Mouse (Mus musculus) left cerebral cortex, postnatal 25 days (tissue): Measurements from ENCODE around the gene Lin54. TPM values are rescaled to one million over a fixed set of nuclear protein-coding genes. Genes with fewer than 3 reads are reported as not detected.
"Not testable (repeated sequence)": the region's sequence is repeated elsewhere in the genome, so short reads cannot be mapped to it uniquely, and the experiment has no call there.

Experiments used
- DNase-seq, 2 experiments: peaks; one replicate each; pipeline ENCODE4 v3.0.0; 2022; ENCODE audit warnings: low spot score in 2 of 2, mixed read lengths in 1 of 2
- intact Hi-C: fragments of 180-260 bp; cut with DNase I; formaldehyde crosslinking; loops from one replicate; pipeline ENCODE4 v1.15.1; 2025
- microRNA-seq, 2 experiments: library from miRNA; unstranded; fragments of <30 nt; microRNA quantifications; one replicate each; pipeline ENCODE4 v1.2.0; 2022
- total RNA-seq, 2 experiments: library from RNA; stranded (reverse); gene quantifications; 2 replicates each; pipeline ENCODE4 v1.2.3; 2021

Gene Lin54
- total RNA-seq, 2 experiments from 2014 or later = 16.2 to 23.6 TPM

DNA sequence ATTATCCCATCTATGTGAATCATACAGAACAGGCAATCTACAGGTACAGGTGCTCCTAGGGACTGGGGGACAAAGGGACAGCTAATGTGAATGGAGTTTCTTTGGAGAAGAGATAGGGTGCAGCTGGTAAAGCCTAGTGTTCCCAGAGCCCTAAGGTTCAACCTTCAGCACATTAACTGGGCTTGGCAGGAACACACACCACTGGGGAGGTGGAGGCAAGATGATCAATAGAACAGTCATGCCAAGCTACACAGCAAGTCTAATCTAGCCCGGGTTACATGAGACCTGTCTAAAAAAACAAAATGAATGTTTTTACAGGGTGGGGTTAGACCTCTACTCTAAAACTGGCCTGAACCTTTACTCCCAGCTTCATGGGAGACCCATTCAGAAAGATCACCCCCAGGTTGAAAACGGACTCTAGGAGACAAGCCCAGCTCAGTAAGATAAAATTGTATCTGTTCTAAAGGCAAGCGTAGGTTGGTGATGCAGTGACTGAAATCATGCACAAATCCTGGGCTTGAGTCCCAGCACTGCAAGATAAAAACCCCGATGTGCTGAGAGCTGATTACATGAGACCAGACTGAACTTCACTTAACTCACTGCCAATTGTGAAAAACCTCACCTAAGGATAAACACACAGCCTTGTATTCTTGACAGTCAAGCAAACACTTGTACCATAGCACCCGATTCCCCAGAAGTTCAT, 72.3 kb downstream of the Lin54 start:
- peak in 1 of 2 experiments; percentile 66 for DNase-seq
- intact Hi-C loops = loop anchor here (2.0 kb wide), 1 partner anchor 73 kb away; the partner anchor contains the start of gene Lin54

DNA sequence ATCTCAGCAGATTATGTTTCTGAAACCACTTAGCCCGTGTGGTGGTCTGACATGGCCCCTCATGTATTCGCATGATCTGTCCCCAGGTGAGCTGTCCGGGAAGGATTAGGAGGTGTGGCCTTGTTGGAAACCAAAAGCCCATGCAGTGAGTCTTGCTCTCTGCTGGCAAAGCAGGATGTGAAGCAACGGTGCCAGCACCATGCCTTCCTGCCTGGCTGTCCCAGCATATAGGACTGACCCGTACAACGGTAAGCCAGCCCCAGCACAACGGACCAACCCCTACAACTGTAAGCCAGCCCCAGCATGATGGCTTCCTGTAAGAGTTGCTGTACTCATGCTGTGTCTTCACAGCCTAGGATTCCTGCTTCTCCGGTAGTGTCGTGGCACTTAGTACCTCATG, 73.2 kb downstream of the Lin54 start:
- DNase-seq = no peak
- intact Hi-C loops = no loop called here

DNA sequence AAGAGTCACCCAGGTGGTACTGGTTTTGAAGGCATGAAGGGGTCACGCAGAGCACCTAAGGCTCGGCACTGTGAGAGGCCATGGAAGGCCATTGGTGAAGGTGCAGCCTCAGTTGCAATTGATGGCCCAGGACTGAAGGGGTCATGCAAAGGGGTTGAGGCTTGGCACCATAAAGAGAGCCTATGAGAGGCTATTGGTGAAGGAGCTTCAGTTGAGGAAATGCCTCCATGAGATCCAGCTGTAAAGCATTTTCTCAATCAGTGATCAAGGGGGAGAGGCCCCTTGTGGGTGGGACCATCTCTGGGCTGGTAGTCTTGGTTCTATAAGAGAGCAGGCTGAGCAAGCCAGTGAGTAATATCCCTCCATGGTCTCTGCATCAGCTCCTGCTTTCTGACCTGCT, 74.6 kb downstream of the Lin54 start:
- DNase-seq, intact Hi-C loops: not testable (repeated sequence)

DNA sequence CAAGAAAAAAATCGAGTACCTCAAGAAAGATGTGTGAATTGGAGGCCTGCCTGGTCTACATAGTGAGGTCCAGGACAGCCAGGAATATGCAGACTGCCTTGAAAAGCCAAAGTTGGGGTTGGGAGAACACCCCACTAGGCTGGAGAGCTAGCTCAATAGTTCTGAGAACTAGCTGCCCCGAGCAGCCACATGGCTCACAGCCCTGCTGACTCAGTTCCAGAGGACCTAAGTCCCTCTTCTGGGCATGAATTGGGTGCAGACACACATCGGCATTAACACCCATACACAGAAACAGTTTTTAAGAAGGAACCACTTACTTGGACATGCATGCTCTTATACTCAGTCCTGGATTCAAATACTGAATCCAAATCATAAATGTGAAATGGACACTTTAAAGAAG, 76.2 kb downstream of the Lin54 start:
- intact Hi-C loops = no loop called here
- DNase-seq = no peak

DNA sequence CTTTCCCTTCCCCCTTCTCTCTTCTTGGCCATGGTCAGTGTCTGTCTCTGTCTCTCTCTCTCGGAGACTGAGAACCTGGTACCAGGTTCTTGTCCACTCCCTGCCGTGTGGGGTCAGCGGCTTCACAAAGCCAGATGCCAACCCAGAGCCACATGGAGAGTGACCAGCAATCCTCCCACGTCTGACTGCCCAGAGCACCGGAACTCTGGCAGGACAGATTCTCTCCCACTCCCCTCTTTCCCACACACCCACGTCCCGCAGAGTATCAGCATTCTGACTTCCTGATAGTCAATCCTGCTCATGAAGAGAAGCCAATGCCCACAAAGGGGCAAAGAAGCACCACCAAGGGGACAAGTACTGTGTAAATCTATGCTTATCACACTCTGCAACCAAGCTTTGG, 76.8 kb downstream of the Lin54 start:
- no peak for DNase-seq
- intact Hi-C loops = no loop called here

DNA sequence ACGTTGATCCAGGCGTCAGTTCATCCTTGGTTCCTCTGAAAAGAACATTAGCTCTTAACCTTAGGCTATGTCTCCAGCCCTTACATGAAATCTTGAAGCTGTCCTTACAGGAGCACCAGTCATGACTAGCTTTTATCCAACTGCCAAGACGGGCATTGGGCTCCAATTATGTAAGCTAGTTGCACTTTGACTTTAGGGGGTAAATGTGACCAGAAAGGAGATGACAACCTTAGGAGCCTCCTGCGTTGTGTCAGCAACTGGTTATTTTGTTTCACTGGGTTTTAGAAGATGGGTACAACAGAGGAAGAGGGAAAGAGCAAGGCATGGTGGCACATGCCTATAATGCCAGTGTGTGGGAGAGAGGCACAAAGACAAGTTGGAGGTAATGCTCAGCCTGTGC, 81.6 kb downstream of the Lin54 start:
- DNase-seq = no peak
- intact Hi-C loops = loop anchor here (5.0 to 10.0 kb wide), 3 partner anchors 98 to 444 kb away; partner anchors contain the start of genes 4930524J08Rik, Cops4, Helq and Hnrnpd

DNA sequence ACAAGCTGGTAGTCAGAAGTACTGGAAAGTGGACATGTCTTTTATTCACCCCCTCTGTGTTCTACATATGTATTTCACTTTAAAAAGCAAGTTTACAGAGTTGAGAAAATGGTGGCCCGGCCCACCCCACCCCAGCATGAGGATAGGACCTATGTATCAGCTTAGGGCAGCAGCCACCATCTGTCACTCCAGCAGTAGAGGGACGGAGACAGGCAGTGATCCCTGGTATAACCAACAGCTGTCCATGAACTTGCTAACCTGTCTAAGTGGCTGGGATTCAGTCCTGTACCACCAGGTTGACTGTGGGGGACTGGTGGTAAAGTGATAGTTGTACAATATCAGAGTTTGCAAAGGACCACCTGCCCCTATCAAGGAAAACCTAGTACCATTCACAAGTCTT, 82.4 kb downstream of the Lin54 start:
- no peak for DNase-seq
- intact Hi-C loops = loop anchor here (5.0 to 10.0 kb wide), 3 partner anchors 99 to 443 kb away; partner anchors contain the start of genes 4930524J08Rik, Cops4, Helq and Hnrnpd

DNA sequence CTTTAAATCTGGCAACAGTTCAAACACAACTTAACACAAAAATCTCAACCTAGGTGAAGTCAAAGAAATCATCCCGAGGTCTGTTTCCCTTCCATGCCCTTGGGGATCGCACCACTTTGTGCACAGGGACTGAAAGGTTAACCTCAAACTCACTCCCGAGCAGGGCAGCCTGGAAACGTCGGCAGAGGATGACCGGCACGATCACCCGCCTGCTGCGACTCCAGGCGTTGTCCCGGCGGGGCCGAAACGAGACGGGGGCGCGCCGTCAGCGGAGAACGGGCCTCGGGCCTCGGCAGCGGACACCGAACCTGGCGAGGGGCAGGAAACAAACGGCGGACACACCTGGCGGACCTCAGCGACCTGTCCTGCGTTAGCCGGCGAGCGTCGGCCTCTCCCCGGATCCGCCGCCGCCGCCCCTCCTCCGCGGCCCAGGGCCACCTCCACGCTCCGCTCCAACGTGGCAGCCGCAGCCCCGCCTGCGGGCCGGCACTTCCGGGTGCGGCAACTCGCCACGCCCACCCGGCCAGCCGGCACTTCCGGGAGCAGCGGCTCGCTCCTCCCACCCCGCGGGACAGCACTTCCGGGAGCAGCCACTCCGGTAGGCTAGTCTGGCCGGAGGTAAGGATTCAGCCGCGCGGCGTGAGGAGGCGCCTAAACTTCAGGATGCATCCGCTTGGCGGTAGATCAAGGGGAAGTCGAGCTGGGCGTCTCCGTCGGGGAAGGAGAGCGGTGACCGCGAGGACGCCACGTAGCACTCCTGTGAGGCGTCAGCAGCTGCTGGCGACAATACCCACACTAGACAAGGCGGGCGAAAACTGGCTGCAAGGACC, 84.5 kb downstream of the Lin54 start, which contains the start of gene Sec31a:
Gene Sec31a, minus strand, starts transcription at position 474 of the 830 bp plus-strand sequence.
- DNase-seq = peak; percentile 98 to 99
- intact Hi-C loops = loop anchor here (1.0 to 10.0 kb wide), 5 partner anchors 13 to 441 kb away; partner anchors contain the start of genes 4930524J08Rik, Cops4, Helq and Hnrnpd

DNA sequence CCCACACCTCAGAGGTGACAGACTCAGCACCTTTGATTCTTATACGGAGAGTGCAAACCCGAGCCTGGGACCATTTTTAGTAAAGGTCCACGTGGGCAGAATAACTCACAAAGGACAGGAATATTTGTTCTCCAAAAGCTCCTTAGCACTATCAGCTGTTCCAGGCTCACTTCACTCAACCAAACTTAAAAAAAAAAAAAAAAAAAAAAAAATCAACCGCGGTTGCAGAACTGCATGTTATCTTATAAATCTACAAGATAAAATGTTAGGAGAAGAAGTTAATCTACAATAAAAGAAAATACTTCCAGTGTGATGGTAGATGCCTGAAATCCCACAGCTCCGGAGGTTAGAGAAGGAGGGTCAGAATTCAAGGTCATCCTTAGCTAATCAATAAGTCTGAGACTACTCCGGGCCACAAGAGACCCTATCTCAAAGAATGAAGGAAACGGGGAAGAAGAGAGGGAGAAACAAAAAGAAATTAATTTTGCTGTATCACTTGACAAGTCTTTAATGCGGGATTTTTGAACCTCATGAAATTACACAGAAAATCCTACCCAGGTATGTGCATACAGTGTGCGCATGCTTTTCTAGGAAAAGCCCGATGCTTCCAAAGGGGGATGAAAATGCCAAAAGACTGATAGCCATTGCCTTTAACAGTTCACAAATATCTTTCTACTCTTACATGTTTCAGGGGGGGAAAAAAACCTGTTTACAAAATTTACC, 85.8 kb downstream of the Lin54 start:
- DNase-seq = no peak
- intact Hi-C loops = loop anchor here (5.0 to 10.0 kb wide), 3 partner anchors 103 to 440 kb away; partner anchors contain the start of genes 4930524J08Rik, Cops4, Helq and Hnrnpd

DNA sequence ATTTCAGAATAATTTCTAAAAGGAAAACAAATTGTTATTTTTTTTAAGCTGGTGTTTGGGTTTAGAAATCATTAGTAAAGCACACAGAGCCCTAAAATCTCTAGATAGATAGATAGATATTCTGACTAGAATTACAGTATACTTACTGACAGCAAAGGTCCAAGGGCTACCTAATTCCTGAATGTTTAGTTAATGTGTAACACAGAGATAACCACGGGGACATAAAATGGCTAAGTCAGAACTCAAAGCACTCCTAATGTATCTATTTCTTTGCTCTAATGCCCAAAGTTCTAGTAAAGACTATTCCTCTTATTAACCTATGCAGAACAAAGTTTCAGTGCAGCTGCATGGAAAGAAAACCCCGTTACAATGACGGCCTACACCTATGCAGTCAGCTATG, 87.6 kb downstream of the Lin54 start:
- DNase-seq = no peak
- intact Hi-C loops = loop anchor here (10.0 kb wide), 1 partner anchor 438 kb away; the partner anchor contains the start of genes 4930524J08Rik and Hnrnpd

DNA sequence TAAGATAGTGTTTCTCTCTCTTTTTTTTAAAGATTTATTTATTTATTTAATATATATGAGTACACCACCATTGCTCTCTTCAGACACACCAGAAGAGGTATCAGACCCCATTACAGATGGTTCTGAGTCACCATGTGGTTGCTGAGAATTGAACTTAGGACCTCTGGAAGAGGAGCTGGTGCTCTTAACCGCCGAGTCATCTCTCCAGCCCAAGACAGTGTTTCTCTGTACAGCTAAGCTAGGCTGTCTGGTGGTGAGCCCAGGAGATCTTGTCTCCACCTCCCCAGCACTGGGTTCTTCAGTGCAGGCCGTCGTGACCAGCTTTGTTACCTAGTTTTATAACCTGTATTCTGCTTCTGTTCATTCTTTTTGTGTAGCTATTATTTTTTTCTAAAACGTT, 90.2 kb downstream of the Lin54 start:
- no peak for DNase-seq
- intact Hi-C loops = loop anchor here (10.0 kb wide), 1 partner anchor 435 kb away; the partner anchor contains the start of genes 4930524J08Rik and Hnrnpd

DNA sequence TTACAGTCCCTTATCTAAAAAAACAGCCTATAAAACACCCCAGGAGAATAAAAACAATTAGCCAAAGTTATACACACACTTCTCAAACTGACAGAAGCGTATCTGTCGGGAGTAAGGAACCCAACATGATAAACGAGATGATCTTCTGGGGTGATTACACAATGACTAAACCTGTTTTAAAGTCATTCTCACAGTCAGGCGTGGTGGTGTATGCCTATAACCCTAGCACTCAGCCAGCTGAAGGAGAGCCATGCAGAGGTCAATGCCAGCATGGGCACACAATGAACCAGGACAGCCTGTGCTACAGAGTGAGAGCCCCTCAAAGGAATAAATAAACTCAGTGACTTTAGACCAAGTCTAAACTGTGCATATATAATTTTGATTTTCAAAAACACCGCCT, 92.0 kb downstream of the Lin54 start:
- no peak for DNase-seq
- intact Hi-C loops = no loop called here

DNA sequence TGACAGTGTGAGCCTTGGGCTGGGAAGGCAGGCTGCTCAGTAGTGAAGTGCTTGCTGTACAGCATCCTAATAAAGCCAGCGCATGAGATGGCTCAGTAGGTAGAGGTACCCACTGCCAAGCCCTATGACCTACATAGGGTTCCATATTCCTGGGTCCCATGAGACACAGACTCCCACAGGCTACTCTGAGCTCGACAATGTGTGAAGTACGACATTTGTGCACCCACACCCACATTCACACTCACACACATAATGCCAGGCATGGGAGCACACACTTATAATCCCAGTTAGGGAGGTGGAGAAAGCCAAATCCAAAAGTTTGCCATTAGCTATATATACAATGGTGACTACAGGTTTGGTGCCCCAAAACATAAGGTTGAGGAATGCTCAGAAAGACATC, 103.7 kb downstream of the Lin54 start:
- peak in 1 of 2 experiments; percentile 67 for DNase-seq
- intact Hi-C loops = no loop called here

DNA sequence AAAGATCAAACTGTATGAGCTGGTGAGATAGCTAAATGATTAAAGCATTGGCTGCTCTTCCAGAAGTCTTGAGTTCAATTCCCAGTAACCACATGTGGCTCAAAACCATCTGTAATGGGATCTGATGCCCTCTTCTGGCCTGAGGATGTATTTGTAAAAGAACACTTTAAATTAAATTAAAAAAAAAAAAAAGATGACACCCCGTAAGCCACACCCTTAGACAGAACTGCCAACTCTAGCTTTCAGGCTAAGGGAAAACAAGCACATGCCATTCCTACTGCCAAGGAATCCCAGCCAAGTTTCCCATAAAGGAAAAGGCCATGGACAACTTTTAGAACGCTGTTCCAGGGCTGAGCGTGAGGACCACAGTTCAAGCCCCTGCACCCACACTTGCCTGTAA, 106.8 kb downstream of the Lin54 start:
- intact Hi-C loops = no loop called here
- DNase-seq = no peak

DNA sequence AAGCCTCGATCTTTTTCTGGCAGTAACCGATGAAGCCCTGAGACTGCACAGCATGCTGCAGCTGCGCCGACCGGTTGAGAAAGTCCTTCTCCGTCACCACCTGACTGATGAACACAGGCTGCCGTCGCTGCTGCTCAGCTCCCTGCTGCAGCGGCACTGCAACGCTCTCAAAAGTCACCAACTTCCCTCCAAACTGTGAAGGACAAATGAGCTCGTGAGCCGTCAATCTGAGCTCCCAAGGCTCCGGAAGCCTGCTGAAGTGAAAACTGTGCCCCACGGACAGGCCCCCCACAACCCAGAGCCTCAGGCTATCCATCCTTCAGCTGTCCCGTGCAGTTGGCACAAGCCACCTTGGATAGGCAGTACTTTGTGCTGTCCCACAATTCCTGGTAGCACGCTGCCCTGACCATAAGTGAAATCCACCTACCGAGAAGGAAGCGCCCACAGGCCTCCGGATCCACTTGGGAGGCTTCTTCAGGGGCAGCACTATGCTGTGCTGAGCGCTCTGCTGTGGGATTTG, 107.9 kb downstream of the Lin54 start:
- intact Hi-C loops = no loop called here
- DNase-seq = no peak

Small RNA genes within 50 kb of the gene (microRNA-seq; reads per million reads assigned to microRNA genes)
- 0 reads per million in 2 experiments for gene Gm23222

Other genes starting within 250 kb of the Lin54 start
- 100 to 1,000 TPM; 108 to 112 TPM for gene Sec31a, start 84.4 kb downstream of the Lin54 start, total RNA-seq
- 10 to 100 TPM; 79.6 to 83.2 TPM for gene Cops4, start 17.7 kb upstream of the Lin54 start, total RNA-seq
- gene Plac8, start 71.6 kb upstream of the Lin54 start, total RNA-seq = not detected
- 10 to 100 TPM; 68.8 to 69.7 TPM for gene Coq2, start 174.5 kb upstream of the Lin54 start, total RNA-seq
- 1 to 10 TPM; 1.6 to 1.8 TPM for gene Hpse, start 219.1 kb upstream of the Lin54 start, total RNA-seq